Mouse (Mus musculus): ENCODE data around the gene Cyb561a3. TPM values are rescaled to one million over a fixed set of nuclear protein-coding genes. Genes with fewer than 3 reads are reported as not detected.
A peak's percentile ranks its signal among the peaks of the same experiment; 100 is the strongest.

Cyb561a3 gene
- polyA plus RNA-seq, 1 experiment: 31.6 TPM

- Histone ChIP-seq H3K36me3 (ENCODE audit: control insufficient read depth, insufficient read depth, low read length) (peaks cover 61% of the 10 kb centered on the region), H3K27ac (ENCODE audit: insufficient read depth, low read depth, low read length) (no peak overlapping the region), H3K27me3 (ENCODE audit: control insufficient read depth, insufficient read depth, low read length) (no peaks in the 10 kb centered on the region), H3K4me1 (ENCODE audit: control insufficient read depth, insufficient read depth, insufficient read length, low read length) (no peaks in the 10 kb centered on the region), H3K4me3 (ENCODE audit: low read depth, low read length) (no peak overlapping the region)
- 80% methylated on average over 6 of the region's 6 CpGs for WGBS
- no peak for TF ChIP-seq CTCF (IDR thresholded peaks at IDR 0.05; ENCODE audit: extremely low read depth, insufficient read length, insufficient replicate concordance, low read depth, low read length)
- TF ChIP-seq POLR2A (IDR thresholded peaks at IDR 0.05; ENCODE audit: low read depth, low read length): no peak
These were observed 14.8 kb downstream of the Cyb561a3 start for GRCm38 (mm10) chr19:10591659-10592377.

- peaks cover 3% of the 10 kb centered on the region for H3K4me1 ChIP-seq (ENCODE audit: control insufficient read depth, insufficient read depth, insufficient read length, low read length)
- H3K27me3 ChIP-seq (ENCODE audit: control insufficient read depth, insufficient read depth, low read length): no peaks in the 10 kb centered on the region
- no peak overlapping the region for H3K4me3 ChIP-seq (ENCODE audit: low read depth, low read length)
- no peak overlapping the region for H3K27ac ChIP-seq (ENCODE audit: insufficient read depth, low read depth, low read length)
- TF ChIP-seq POLR2A (IDR thresholded peaks at IDR 0.05; ENCODE audit: low read depth, low read length): no peak
- TF ChIP-seq CTCF (IDR thresholded peaks at IDR 0.05; ENCODE audit: extremely low read depth, insufficient read length, insufficient replicate concordance, low read depth, low read length): peak; percentile 42; the same call in 1 of the 2 replicates
- WGBS: 30% methylated on average over 3 of the region's 3 CpGs
- H3K36me3 ChIP-seq (ENCODE audit: control insufficient read depth, insufficient read depth, low read length): peaks cover 76% of the 10 kb centered on the region
These were observed 21.2 kb downstream of the Cyb561a3 start for GRCm38 (mm10) chr19:10598188-10598587.

DNA sequence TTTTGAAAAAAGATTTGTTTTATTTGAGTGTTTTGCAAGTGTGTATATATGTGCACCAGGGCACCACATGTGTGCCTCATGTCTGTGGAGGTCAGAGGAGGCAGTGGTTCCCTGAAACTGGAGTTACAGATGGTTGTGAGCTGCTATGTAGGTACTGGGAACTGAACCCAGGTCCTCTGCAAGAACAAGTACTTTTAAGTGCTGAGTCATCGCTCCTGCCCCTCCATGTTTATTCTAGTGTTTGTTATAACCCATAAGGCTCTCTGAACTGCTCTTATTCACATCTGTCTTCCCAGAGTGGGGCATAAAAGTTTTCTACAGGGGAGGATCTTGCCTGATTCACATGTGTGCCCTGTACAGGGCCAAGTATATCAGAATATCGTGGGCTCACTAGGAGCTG, 22.7 kb downstream of the Cyb561a3 start:
- H3K4me3 ChIP-seq (ENCODE audit: low read depth, low read length): no peak overlapping the region
- H3K36me3 ChIP-seq (ENCODE audit: control insufficient read depth, insufficient read depth, low read length): peaks cover 61% of the 10 kb centered on the region
- no peak for TF ChIP-seq CTCF (IDR thresholded peaks at IDR 0.05; ENCODE audit: extremely low read depth, insufficient read length, insufficient replicate concordance, low read depth, low read length)
- TF ChIP-seq POLR2A (IDR thresholded peaks at IDR 0.05; ENCODE audit: low read depth, low read length): no peak
- 93% methylated on average over 2 of the region's 2 CpGs for whole genome bisulfite sequencing
- no peak overlapping the region for H3K27ac ChIP-seq (ENCODE audit: insufficient read depth, low read depth, low read length)
- no peaks in the 10 kb centered on the region for H3K27me3 ChIP-seq (ENCODE audit: control insufficient read depth, insufficient read depth, low read length)
- H3K4me1 ChIP-seq (ENCODE audit: control insufficient read depth, insufficient read depth, insufficient read length, low read length): peaks cover 5% of the 10 kb centered on the region

GRCm38 (mm10) chr19:10602247-10602769, 25.3 kb downstream of the Cyb561a3 start:
- TF ChIP-seq CTCF (IDR thresholded peaks at IDR 0.05; ENCODE audit: extremely low read depth, insufficient read length, insufficient replicate concordance, low read depth, low read length): no peak
- TF ChIP-seq POLR2A (IDR thresholded peaks at IDR 0.05; ENCODE audit: low read depth, low read length): no peak
- Histone ChIP-seq H3K4me3 (ENCODE audit: low read depth, low read length) (peak overlapping the region; percentile 64), H3K36me3 (ENCODE audit: control insufficient read depth, insufficient read depth, low read length) (peaks cover 36% of the 10 kb centered on the region), H3K27me3 (ENCODE audit: control insufficient read depth, insufficient read depth, low read length) (no peaks in the 10 kb centered on the region), H3K4me1 (ENCODE audit: control insufficient read depth, insufficient read depth, insufficient read length, low read length) (peaks cover 10% of the 10 kb centered on the region), H3K27ac (ENCODE audit: insufficient read depth, low read depth, low read length) (peak overlapping the region; percentile 74)
- 5% methylated on average over 6 of the region's 6 CpGs for WGBS

GRCm38 (mm10) chr19:10602787-10603186, 25.8 kb downstream of the Cyb561a3 start:
- peak; percentile 91 for TF ChIP-seq CTCF (IDR thresholded peaks at IDR 0.05; ENCODE audit: extremely low read depth, insufficient read length, insufficient replicate concordance, low read depth, low read length)
- TF ChIP-seq POLR2A (IDR thresholded peaks at IDR 0.05; ENCODE audit: low read depth, low read length): peak; percentile 29; the same call in 1 of the 2 replicates
- H3K27me3 ChIP-seq (ENCODE audit: control insufficient read depth, insufficient read depth, low read length): no peaks in the 10 kb centered on the region
- peak overlapping the region; percentile 98 for H3K27ac ChIP-seq (ENCODE audit: insufficient read depth, low read depth, low read length)
- peak overlapping the region; percentile 64 for H3K4me3 ChIP-seq (ENCODE audit: low read depth, low read length)
- peaks cover 35% of the 10 kb centered on the region for H3K36me3 ChIP-seq (ENCODE audit: control insufficient read depth, insufficient read depth, low read length)
- peaks cover 10% of the 10 kb centered on the region for H3K4me1 ChIP-seq (ENCODE audit: control insufficient read depth, insufficient read depth, insufficient read length, low read length)
- WGBS: 2% methylated on average over 9 of the region's 9 CpGs

DNA sequence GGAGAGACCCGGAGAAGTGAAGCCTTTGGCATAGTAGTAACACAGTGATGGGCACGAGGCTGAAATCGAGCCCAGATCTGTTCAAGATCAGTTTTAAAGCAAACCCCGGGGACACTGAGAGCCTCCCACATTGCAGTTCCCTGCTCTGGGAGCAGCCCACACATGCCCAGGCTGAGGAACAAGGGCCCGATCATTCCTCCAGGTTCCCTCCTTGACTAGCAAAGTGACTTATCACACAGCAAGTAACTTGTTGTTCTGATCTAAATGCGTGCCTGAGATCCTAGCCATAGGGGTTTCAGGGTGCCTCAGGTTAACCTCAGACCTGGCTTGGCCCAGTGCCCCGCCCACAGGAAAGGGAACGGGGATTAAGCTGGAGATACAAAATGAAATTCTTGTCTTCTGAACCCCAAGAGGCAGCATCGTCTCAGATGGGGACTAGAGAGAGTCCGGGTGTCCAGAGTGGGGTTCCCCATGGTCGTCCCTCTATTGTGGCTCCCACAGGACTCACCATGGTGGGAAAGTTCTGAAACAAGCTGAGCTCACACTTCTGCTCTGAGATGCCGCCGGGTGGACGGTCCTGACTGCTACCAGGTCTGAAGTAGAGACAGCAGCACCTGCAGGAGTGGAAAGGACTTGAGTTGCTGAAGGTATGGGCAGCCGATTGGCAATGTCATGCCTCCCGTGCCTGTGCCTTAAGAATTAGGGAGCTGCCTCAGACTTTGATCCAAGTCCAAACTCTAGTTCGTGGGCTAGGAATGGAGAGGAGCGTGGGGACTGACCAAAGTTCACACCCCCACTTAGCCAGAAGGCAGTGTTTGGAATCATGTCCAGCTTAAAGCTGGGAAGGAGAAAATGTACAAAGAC, 26.9 kb downstream of the Cyb561a3 start:
- peak overlapping the region; percentile 82 for H3K4me3 ChIP-seq (ENCODE audit: low read depth, low read length)
- WGBS: 35% methylated on average over 18 of the region's 18 CpGs

More for the DNA sequence above, 26.9 kb downstream of the Cyb561a3 start:
- H3K36me3 ChIP-seq (ENCODE audit: control insufficient read depth, insufficient read depth, low read length): peaks cover 37% of the 10 kb centered on the region
- H3K27me3 ChIP-seq (ENCODE audit: control insufficient read depth, insufficient read depth, low read length): no peaks in the 10 kb centered on the region
- peak overlapping the region; percentile 98 for H3K27ac ChIP-seq (ENCODE audit: insufficient read depth, low read depth, low read length)
- TF ChIP-seq CTCF (IDR thresholded peaks at IDR 0.05; ENCODE audit: extremely low read depth, insufficient read length, insufficient replicate concordance, low read depth, low read length): no peak
- TF ChIP-seq POLR2A (IDR thresholded peaks at IDR 0.05; ENCODE audit: low read depth, low read length): peak; percentile 83
- H3K4me1 ChIP-seq (ENCODE audit: control insufficient read depth, insufficient read depth, insufficient read length, low read length): peaks cover 10% of the 10 kb centered on the region

Data from small intestine, adult 2 months (tissue).